In the genomic region with DNA sequence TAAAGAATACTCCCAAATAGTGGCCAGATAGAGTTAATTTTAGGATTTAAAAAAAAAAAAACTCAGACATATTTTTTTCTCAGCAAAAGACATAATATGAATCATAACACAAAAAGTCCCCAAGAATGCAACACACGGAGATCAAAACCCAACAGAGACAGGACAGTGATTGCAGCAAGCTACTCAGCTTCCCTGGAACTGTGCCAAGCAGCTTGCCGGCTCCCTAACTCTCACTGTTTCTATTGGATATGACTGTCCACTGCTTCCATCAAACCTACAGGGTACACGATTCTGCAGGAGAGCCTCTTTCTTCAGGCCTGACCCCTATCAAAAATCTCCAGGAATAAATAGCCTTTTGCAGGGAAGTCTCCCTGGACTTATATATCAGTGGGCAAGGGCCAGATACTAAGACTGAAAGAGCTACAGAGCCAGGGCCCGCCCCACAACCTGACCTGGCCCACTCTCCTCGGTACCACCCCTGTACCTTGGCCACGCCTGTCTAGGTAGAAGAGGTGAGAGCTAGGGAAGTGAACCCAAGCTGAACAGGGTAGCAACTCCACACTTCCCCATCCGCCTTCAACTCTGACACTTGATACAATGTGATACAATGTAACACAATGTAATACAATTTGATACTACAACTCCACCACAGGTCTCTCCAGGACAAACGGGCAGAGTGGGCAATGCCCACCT, we compare ENCODE assay signal across 16 mouse cellular contexts. TPM values are rescaled to one million over a fixed set of nuclear protein-coding genes. Genes with fewer than 3 reads are reported as not detected.
DNase-seq lines count a peak whose midpoint lies in the region; ATAC-seq lines count a peak whose summit lies in the region.
"Had no signal": no experiment of that assay in that cellular context is flagged by ENCODE, and none has a peak within 500 bp of the region (broad histone marks: within the 10 kb centered on the region; RNA-seq: fewer than 3 reads in every experiment).

No protein-coding gene starts in this region.

- no peak overlapping the region for H3K4me3 ChIP-seq in embryonic facial prominence, embryonic 13.5 days
- H3K4me3 ChIP-seq in embryonic facial prominence, embryonic 10.5 days = no peak overlapping the region
- no peak overlapping the region for H3K4me3 ChIP-seq in stomach, embryonic 15.5 days (replicated peaks)
- H3K4me3 ChIP-seq: embryonic facial prominence, embryonic 12.5 days; left cerebral cortex, adult 2 months; liver, embryonic 13.5 days had no signal

- no peaks in the 10 kb centered on the region for H3K27me3 ChIP-seq in embryonic facial prominence, embryonic 13.5 days
- no peaks in the 10 kb centered on the region for H3K27me3 ChIP-seq in embryonic facial prominence, embryonic 10.5 days (replicated peaks; ENCODE audit: low read depth, poor library complexity, severe bottlenecking)
- H3K27me3 ChIP-seq in stomach, embryonic 15.5 days (replicated peaks) = no peaks in the 10 kb centered on the region
- H3K27me3 ChIP-seq: embryonic facial prominence, embryonic 12.5 days; liver, embryonic 13.5 days had no signal

- H3K27ac ChIP-seq in embryonic facial prominence, embryonic 13.5 days = no peak overlapping the region
- no peak overlapping the region for H3K27ac ChIP-seq in embryonic facial prominence, embryonic 10.5 days (replicated peaks)
- H3K27ac ChIP-seq in stomach, embryonic 15.5 days = peak overlapping the region; percentile 51; the same call in 1 of the 2 replicates
- H3K27ac ChIP-seq: embryonic facial prominence, embryonic 12.5 days; left cerebral cortex, adult 2 months; liver, embryonic 13.5 days had no signal

- H3K4me1 ChIP-seq in embryonic facial prominence, embryonic 13.5 days = peaks cover 16% of the 10 kb centered on the region
- H3K4me1 ChIP-seq in embryonic facial prominence, embryonic 10.5 days = peaks cover 21% of the 10 kb centered on the region
- peaks cover 20% of the 10 kb centered on the region for H3K4me1 ChIP-seq in stomach, embryonic 15.5 days

- WGBS in embryonic facial prominence, embryonic 13.5 days = 62% methylated on average over 8 of the region's 8 CpGs
- WGBS in embryonic facial prominence, embryonic 10.5 days = 81% methylated on average over 8 of the region's 8 CpGs
- 50% methylated on average over 8 of the region's 8 CpGs for WGBS in stomach, embryonic 15.5 days

- no peaks in the 10 kb centered on the region for H3K9me3 ChIP-seq in embryonic facial prominence, embryonic 13.5 days
- no peaks in the 10 kb centered on the region for H3K9me3 ChIP-seq in embryonic facial prominence, embryonic 10.5 days
- no peaks in the 10 kb centered on the region for H3K9me3 ChIP-seq in stomach, embryonic 15.5 days
- H3K9me3 ChIP-seq: embryonic facial prominence, embryonic 12.5 days; liver, embryonic 13.5 days had no signal

- no peak for DNase-seq in embryonic facial prominence, embryonic 10.5 days (ENCODE audit: low spot score)
- peak; percentile 29 for DNase-seq in retina, postnatal 1 day
- no peak for DNase-seq in retina, embryonic 14.5 days (ENCODE audit: low spot score)
- peak; percentile 47 for DNase-seq in Muller cell, postnatal 12 days (ENCODE audit: inconsistent ontology term)
- DNase-seq in layer of hippocampus, adult 18-20 months (ENCODE audit: low spot score in 2 of 2) = no peak
- DNase-seq: cerebellum, adult 18-20 months; forebrain, postnatal 0 days; gastrocnemius, postnatal 36 days; kidney, postnatal 36 days; liver, embryonic 13.5 days; right cerebral cortex, postnatal 25 days; thymus, adult 2 months had no signal

- no peak for ATAC-seq in embryonic facial prominence, embryonic 13.5 days (ENCODE audit: insufficient number of reproducible peaks, insufficient read depth, low FRiP score, low TSS enrichment, low read depth)
- ATAC-seq in stomach, embryonic 15.5 days (ENCODE audit: insufficient read depth, low FRiP score, low read depth) = no peak; the same call in 1 of the 2 replicates
- ATAC-seq: forebrain, postnatal 0 days had no signal

- H3K9ac ChIP-seq in embryonic facial prominence, embryonic 13.5 days = 0 out of 2 replicates have a peak overlapping the region, but pooled peaks have one; percentile 47
- no peak overlapping the region for H3K9ac ChIP-seq in stomach, embryonic 15.5 days
- H3K9ac ChIP-seq: embryonic facial prominence, embryonic 12.5 days; forebrain, postnatal 0 days; liver, embryonic 13.5 days had no signal

- H3K36me3 ChIP-seq in embryonic facial prominence, embryonic 13.5 days = peaks cover 14% of the 10 kb centered on the region; the same call in 1 of the 2 replicates
- peaks cover 20% of the 10 kb centered on the region for H3K36me3 ChIP-seq in embryonic facial prominence, embryonic 10.5 days (replicated peaks)
- H3K36me3 ChIP-seq in stomach, embryonic 15.5 days = no peaks in the 10 kb centered on the region
- H3K36me3 ChIP-seq: liver, embryonic 13.5 days had no signal

- no peak overlapping the region for H3K4me2 ChIP-seq in embryonic facial prominence, embryonic 13.5 days
- no peak overlapping the region for H3K4me2 ChIP-seq in stomach, embryonic 15.5 days
- H3K4me2 ChIP-seq: embryonic facial prominence, embryonic 12.5 days; liver, embryonic 13.5 days had no signal

RNA-seq across cellular contexts. Expression of gene 1810043G02Rik, which starts 1.7 kb away (rescaled TPM):
- 28.6 and 31.7 TPM in 2 replicates for polyA plus RNA-seq in embryonic facial prominence, embryonic 13.5 days (2015; fragmentation: Nextera tagmentation; extraction: Ambion mirVana)
- polyA plus RNA-seq in embryonic facial prominence, embryonic 10.5 days (2016; fragmentation: Nextera tagmentation; extraction: Ambion mirVana) = 31.0 and 33.7 TPM in 2 replicates
- polyA plus RNA-seq in stomach, embryonic 15.5 days (2015; fragmentation: Nextera tagmentation; extraction: Ambion mirVana) = 23.6 and 26.7 TPM in 2 replicates
- 10 to 100 TPM; 39.9 to 40.5 TPM for total RNA-seq in layer of hippocampus, adult 18-20 months (2021)

RNA-seq across cellular contexts. Expression of gene Trpm2, which starts 6.2 kb away (rescaled TPM):
- 0.21 and 0.44 TPM in 2 replicates for polyA plus RNA-seq in embryonic facial prominence, embryonic 13.5 days (2015; fragmentation: Nextera tagmentation; extraction: Ambion mirVana)
- 0.54 and 0.85 TPM in 2 replicates for polyA plus RNA-seq in embryonic facial prominence, embryonic 10.5 days (2016; fragmentation: Nextera tagmentation; extraction: Ambion mirVana)
- polyA plus RNA-seq in stomach, embryonic 15.5 days (2015; fragmentation: Nextera tagmentation; extraction: Ambion mirVana) = 1.2 TPM in 2 replicates
- 10 to 100 TPM; 37.9 to 40.8 TPM for total RNA-seq in layer of hippocampus, adult 18-20 months (2021)

RNA-seq across cellular contexts. Expression of gene Pfkl, which starts 33.3 kb away (rescaled TPM):
- polyA plus RNA-seq in embryonic facial prominence, embryonic 13.5 days (2015; fragmentation: Nextera tagmentation; extraction: Ambion mirVana) = 140 and 145 TPM in 2 replicates
- polyA plus RNA-seq in embryonic facial prominence, embryonic 10.5 days (2016; fragmentation: Nextera tagmentation; extraction: Ambion mirVana) = 234 and 275 TPM in 2 replicates
- polyA plus RNA-seq in stomach, embryonic 15.5 days (2015; fragmentation: Nextera tagmentation; extraction: Ambion mirVana) = 193 and 202 TPM in 2 replicates
- total RNA-seq in layer of hippocampus, adult 18-20 months (2021) = 100 to 1,000 TPM; 217 to 223 TPM

Comparison
In these comparisons a context has a peak if more than half of its experiments do, and no peak if none do; other contexts are left out.
1. DNase-seq: peak in retina, postnatal 1 day (single experiment) and Muller cell, postnatal 12 days (single experiment); none in embryonic facial prominence, embryonic 10.5 days (single experiment), retina, embryonic 14.5 days (single experiment) and layer of hippocampus, adult 18-20 months (0 of 2).